Mouse (Mus musculus) kidney, embryonic 15.5 days (tissue): ENCODE results near the gene Pusl1. TPM values are rescaled to one million over a fixed set of nuclear protein-coding genes. Genes with fewer than 3 reads are reported as not detected.
A peak's percentile ranks its signal among the peaks of the same experiment; 100 is the strongest.

Source experiments
- ATAC-seq: fragments of 200-750 bp; cut with Nextera tagmentation; replicated peaks from 2 replicates; pipeline ENCODE4 v1.8.0; 2017; ENCODE audit warnings: moderate TSS enrichment; ENCODE audit not compliant: low FRiP score
- H3K27ac ChIP-seq: fragments of 300-500 bp; sonication (generic); 2 replicates; pipeline ENCODE4 v1.5.1; 2015; ENCODE audit warnings: mild to moderate bottlenecking, inconsistent platforms
- H3K27me3 ChIP-seq: fragments of 300-500 bp; sonication (generic); 2 replicates; pipeline ENCODE4 v1.6.1; 2015; ENCODE audit warnings: inconsistent platforms
- H3K36me3 ChIP-seq: fragments of 300-500 bp; sonication (generic); 2 replicates; pipeline ENCODE4 v1.6.1; 2015; ENCODE audit warnings: inconsistent platforms
- H3K4me1 ChIP-seq: fragments of 300-500 bp; sonication (generic); 2 replicates; pipeline ENCODE4 v1.6.1; 2015; ENCODE audit warnings: inconsistent platforms
- H3K4me2 ChIP-seq: fragments of 300-500 bp; sonication (generic); 2 replicates; pipeline ENCODE4 v1.6.1; 2015; ENCODE audit warnings: moderate library complexity, mild to moderate bottlenecking, inconsistent platforms
- H3K4me3 ChIP-seq: fragments of 300-500 bp; sonication (generic); replicated peaks from 2 replicates; pipeline ENCODE4 v1.5.1; 2015; ENCODE audit warnings: mild to moderate bottlenecking, inconsistent platforms
- H3K9ac ChIP-seq: fragments of 300-500 bp; sonication (generic); 2 replicates; pipeline ENCODE4 v1.6.1; 2015; ENCODE audit warnings: mild to moderate bottlenecking, inconsistent platforms
- H3K9me3 ChIP-seq: fragments of 300-500 bp; sonication (generic); replicated peaks from 2 replicates; pipeline ENCODE4 v1.6.1; 2016; ENCODE audit warnings: inconsistent platforms
- WGBS: fragments of 180-500 bp; shearing (Covaris S2); methylation state at CpG from one replicate; pipeline ENCODE4 v1.1.7; 2015; ENCODE audit warnings: mixed read lengths; 5-methylcytosine and 5-hydroxymethylcytosine counted together
- polyA plus RNA-seq: library from polyadenylated mRNA; unstranded; fragments of >200 nt; fragmentation: Nextera tagmentation; extraction: Ambion mirVana; gene quantifications from 2 replicates; pipeline ENCODE4 v1.2.1, GENCODE M21; 2015

Pusl1 gene
- polyA plus RNA-seq, 1 experiment from 2014 or later: 52.1 TPM

DNA sequence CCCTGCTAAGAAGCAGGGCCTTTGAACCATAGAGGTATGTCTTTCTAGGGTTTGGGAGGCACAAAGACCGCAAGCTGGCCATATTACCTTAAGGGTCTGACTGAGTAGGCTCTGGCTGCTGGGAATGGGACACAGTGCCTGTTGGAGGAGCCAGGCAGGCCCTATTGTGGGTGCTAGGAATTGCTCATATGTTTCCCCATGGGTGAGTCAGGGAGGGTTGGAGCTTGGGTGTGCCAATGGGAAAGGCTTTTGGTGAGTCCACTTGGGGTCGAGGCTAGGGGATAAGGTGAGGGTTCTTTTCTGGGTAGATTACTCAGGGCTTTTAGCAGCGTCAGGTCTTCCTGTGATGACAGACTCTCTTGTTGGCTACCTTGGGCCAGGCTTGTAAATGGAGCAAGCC lies 40.2 kb downstream of the Pusl1 start:
- Histone ChIP-seq H3K9me3 (no peaks in the 10 kb centered on the region), H3K4me3 (no peak overlapping the region), H3K27me3 (no peaks in the 10 kb centered on the region), H3K36me3 (peaks cover 34% of the 10 kb centered on the region), H3K9ac (no peak overlapping the region), H3K4me1 (peaks cover 35% of the 10 kb centered on the region), H3K4me2 (no peak overlapping the region), H3K27ac (no peak overlapping the region)
- 89% methylated on average over 3 of the region's 3 CpGs for WGBS
- no peak for ATAC-seq

DNA sequence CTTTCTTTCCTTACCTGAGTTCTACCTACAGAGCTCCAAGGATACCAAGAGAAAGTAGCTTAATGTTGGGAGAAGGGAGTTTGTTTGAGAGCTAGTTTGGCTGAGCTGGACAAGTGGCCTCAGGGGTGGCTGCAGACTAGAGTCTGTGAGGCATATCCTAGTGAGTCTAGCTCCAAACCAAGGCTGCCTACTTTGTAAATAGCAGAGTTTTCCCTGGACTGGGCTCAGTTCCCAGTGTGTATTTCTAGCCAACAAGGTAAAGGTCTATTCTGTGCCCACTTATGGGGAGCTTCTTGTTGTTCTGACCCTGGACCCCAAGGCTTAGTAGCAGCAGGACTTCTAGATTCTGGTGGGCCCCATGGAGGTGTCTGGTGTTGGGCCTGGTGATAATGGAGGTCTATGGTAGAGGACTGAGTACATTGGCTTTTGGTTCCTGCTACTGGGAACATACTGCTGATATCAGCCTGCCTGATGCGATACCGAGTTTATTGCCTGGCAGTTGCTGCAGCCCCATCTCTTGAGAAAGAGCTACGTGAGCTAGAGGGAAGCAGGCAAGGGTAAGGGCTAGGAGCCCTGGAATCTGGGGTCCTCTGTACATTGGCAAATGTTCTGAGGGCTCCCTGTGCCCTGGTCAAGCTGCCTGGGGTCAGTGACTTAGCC lies 41.7 kb downstream of the Pusl1 start:
- Histone ChIP-seq H3K4me1 (peaks cover 36% of the 10 kb centered on the region), H3K4me3 (no peak overlapping the region), H3K36me3 (peaks cover 19% of the 10 kb centered on the region), H3K9me3 (no peaks in the 10 kb centered on the region), H3K4me2 (no peak overlapping the region), H3K27me3 (no peaks in the 10 kb centered on the region), H3K27ac (no peak overlapping the region), H3K9ac (0 out of 2 replicates have a peak overlapping the region, but pooled peaks have one; percentile 10)
- WGBS: 96% methylated on average over 3 of the region's 3 CpGs
- ATAC-seq: no peak

DNA sequence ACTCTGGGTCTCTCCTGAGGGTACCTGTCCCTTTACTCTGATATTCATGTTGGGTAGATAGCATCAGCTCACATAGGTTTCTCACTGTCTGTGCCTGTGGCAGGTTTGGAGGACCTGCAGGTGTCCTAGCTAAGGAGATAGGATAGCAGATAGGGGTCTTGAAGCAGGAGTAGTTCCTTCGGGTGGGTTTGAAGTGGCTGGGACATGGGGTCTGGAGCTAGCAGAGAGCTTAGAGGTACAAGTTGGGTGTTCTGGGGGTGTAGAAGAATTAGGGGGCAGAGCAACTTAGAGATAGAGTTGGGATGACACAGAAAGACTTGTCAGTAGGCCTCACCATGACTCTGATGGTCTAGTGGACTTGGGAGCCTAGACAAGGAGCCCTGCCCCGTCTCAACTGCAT lies 42.2 kb downstream of the Pusl1 start:
- Histone ChIP-seq H3K4me2 (peak overlapping the region; percentile 93; the same call in 1 of the 2 replicates), H3K9me3 (no peaks in the 10 kb centered on the region), H3K4me1 (peaks cover 36% of the 10 kb centered on the region), H3K27ac (no peak overlapping the region), H3K4me3 (no peak overlapping the region), H3K27me3 (no peaks in the 10 kb centered on the region), H3K36me3 (peaks cover 14% of the 10 kb centered on the region), H3K9ac (peak overlapping the region; percentile 10; the same call in 1 of the 2 replicates)
- no peak for ATAC-seq
- WGBS: 81% methylated on average over 2 of the region's 2 CpGs

DNA sequence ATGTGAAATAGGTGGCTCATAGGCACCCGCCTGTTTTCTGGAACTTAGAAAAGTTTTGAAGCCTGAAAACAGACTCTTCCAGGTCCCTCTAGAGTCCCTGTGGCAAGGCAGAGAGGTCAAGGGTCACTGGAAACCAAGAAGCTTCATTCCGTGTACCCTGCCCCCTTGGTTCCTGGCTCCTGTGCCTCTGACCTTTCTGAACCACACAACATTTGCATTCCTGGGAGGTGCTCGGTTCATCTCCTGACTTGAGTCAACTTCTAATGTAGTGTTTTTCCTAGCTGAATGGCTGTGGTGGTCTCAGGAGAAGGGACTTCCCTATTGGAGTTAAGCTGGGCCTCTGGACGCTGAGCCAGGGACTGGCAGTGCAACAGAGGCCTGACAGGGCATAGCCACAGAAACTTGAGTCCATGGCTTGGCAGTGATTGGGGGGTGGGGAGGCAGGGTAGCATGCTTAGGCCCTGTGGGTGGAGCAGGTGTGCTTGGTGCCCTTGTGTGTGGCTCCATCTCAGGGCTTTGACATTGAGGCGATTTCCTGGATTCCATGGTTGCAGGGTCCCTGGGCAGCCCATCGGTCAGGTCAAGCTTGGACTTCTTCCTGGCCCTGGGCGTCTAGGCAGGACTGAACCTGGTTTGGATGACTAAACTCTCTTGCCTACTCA lies 43.0 kb downstream of the Pusl1 start:
- Histone ChIP-seq H3K4me2 (peak overlapping the region; percentile 93), H3K9me3 (no peaks in the 10 kb centered on the region), H3K27ac (peak overlapping the region; percentile 75; the same call in 1 of the 2 replicates), H3K4me1 (peaks cover 36% of the 10 kb centered on the region), H3K36me3 (peaks cover 9% of the 10 kb centered on the region; the same call in 1 of the 2 replicates), H3K27me3 (no peaks in the 10 kb centered on the region), H3K9ac (peak overlapping the region; percentile 92), H3K4me3 (peak overlapping the region; percentile 90)
- no peak for ATAC-seq
- 58% methylated on average over 7 of the region's 7 CpGs for WGBS

DNA sequence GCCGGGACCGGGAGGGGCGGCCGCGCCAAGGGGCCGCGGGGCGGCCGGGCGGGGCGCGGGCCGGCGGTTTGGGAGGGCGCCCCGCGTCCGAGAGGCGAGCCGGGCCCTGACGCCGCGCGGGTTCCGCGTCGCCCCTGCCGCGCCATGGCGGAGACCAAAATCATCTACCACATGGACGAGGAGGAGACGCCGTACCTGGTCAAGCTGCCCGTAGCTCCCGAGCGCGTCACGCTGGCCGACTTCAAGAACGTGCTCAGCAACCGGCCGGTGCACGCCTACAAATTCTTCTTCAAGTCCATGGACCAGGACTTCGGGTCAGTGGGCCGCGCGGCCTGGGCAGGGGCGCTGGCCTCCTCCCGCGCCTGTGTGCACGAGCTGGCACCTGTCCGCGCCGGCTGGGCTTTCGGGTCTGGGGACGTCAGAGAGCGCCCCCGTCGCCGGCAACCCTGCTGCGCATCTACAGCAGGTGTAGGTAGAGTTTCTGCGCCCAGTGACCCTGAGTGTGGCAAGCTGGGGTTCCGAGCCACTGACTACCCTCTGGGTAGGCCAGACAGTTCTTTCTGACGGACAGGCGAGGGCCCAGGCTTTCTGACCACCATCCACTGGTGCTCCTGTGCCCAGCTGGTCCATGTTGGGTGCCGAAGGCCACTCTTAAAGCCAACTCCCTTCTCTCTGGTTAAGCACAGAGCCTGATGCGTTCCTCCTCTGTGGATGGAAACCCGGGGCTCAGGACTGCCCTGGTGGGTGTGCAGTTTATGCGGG lies 43.8 kb downstream of the Pusl1 start:
- Histone ChIP-seq H3K9me3 (no peaks in the 10 kb centered on the region), H3K36me3 (peaks cover 11% of the 10 kb centered on the region), H3K9ac (peak overlapping the region; percentile 92), H3K27ac (peak overlapping the region; percentile 75), H3K4me3 (peak overlapping the region; percentile 90), H3K27me3 (no peaks in the 10 kb centered on the region), H3K4me2 (peak overlapping the region; percentile 93), H3K4me1 (peaks cover 36% of the 10 kb centered on the region)
- peak; percentile 61 for ATAC-seq
- WGBS: 2% methylated on average over 51 of the region's 69 CpGs

DNA sequence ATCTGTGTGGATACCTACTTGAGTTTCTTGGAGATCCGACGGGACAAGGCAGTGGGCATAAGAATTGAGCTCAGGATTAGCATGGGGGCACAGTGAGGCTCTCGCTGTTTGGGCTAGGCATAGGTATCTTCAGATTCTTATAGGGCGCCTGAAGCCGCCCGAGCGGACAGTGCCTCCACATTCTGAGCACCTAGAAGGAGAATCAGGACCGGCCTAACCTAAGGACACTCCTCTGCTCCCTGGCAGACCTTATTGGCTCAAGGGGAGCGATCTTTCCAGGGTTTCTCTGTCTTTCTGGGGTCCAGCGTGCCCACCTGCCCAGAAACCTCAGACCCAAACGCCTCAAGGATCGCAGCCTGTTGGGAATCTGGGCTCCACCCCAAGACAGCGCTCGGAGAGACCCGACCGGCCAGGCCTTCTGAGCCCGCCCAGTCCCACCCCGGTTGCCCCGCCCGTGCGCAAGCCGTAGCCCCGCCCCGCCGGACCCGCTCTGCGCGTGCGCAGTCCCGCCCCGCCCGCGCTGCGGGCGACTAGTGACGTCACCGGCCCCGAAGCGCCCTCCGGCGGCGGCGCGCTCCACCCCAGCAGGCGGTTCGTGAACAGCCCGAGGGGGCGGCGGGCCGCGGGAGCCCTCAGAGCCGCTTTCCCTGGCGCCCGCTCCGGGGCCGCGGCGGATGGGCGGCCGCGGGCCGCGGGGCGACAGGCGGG lies 44.6 kb downstream of the Pusl1 start, which contains the start of gene Dvl1:
Gene Dvl1 (plus strand): TSS at position 532 of the 708 bp plus-strand sequence.
- peak within 1 kb of the TSS; percentile 92 for H3K9ac ChIP-seq
- H3K4me1 ChIP-seq: peaks cover 36% of the 10 kb centered on the region
- peaks cover 16% of the 10 kb centered on the region for H3K36me3 ChIP-seq
- ATAC-seq: peak; percentile 94
- H3K4me3 ChIP-seq: peak within 1 kb of the TSS; percentile 90
- H3K9me3 ChIP-seq: no peaks in the 10 kb centered on the region
- peak within 1 kb of the TSS; percentile 93 for H3K4me2 ChIP-seq
- H3K27me3 ChIP-seq: no peaks in the 10 kb centered on the region
- WGBS: 2% methylated on average over 57 of the region's 65 CpGs
- peak within 1 kb of the TSS; percentile 75 for H3K27ac ChIP-seq

DNA sequence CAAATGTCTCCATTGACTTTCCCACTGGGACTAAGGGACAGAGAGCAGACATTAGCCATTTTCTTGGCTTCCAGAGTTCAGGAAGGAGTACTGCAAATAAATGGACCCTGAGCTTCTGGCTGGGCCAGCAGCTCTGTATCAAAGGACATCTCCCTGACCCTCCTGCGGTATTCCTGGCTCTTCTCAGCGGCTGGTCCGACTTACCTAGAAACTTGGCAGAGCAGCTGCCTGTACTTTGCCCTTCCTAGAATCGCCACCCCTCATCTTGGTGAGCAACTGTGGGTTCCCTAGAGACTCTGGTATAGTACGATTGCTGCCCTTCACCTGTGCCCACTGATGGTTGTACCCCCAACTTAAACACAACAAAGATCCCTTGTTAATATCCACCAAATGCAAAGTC lies 48.4 kb downstream of the Pusl1 start:
- peaks cover 49% of the 10 kb centered on the region for H3K4me1 ChIP-seq
- WGBS: 89% methylated on average over 5 of the region's 5 CpGs
- H3K36me3 ChIP-seq: peaks cover 16% of the 10 kb centered on the region
- ATAC-seq: no peak
- H3K9ac ChIP-seq: no peak overlapping the region
- H3K27ac ChIP-seq: no peak overlapping the region
- H3K9me3 ChIP-seq: no peaks in the 10 kb centered on the region
- no peak overlapping the region for H3K4me2 ChIP-seq
- no peaks in the 10 kb centered on the region for H3K27me3 ChIP-seq
- no peak overlapping the region for H3K4me3 ChIP-seq

DNA sequence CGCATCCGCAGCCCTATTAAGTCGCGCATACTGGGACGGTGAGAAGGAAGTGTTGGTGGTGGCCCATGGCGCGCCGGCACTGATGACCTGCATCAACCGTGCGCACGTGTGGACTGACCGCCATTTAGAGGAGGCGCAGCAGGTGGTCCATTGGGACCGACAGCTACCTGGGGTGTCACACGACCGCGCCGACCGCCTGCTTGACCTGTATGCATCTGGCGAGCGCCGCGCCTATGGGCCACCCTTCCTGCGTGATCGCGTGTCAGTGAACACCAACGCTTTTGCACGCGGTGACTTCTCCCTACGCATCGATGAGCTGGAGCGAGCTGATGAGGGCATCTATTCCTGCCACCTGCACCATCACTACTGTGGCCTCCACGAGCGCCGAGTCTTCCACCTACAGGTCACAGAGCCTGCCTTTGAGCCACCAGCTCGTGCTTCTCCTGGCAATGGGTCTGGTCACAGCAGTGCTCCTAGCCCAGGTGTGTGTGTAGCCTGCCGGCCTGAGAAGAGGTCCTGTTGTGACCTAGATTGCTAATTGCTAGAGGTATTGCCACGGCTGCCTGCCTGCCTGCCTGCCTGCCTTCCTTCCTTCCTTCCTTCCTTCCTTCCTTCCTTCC lies 49.8 kb downstream of the Pusl1 start:
- H3K4me3 ChIP-seq: peak overlapping the region; percentile 50
- H3K27ac ChIP-seq: no peak overlapping the region
- WGBS: 39% methylated on average over 38 of the region's 38 CpGs
- H3K4me1 ChIP-seq: peaks cover 50% of the 10 kb centered on the region
- H3K9me3 ChIP-seq: no peaks in the 10 kb centered on the region
- H3K4me2 ChIP-seq: peak overlapping the region; percentile 77
- peaks cover 16% of the 10 kb centered on the region for H3K36me3 ChIP-seq
- ATAC-seq: no peak; the same call in 1 of the 2 replicates
- H3K9ac ChIP-seq: no peak overlapping the region
- no peaks in the 10 kb centered on the region for H3K27me3 ChIP-seq

DNA sequence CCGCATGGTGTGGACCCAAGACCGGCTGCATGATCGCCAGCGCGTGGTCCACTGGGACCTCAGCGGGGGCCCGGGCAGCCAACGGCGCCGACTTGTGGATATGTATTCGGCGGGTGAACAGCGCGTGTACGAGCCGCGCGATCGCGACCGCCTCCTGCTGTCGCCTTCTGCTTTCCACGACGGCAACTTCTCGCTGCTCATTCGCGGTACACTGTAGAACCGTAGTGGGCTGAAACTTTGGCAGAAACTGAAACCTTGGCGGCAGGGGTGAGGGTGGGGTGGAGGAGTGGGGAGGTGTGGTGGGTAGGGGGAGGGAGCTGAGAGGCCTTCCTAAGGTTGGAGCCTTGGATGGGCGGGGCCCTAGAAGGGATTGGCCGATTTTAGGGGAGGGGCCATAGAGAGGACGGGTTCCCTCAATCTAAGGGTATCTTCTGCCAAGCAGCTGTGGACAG lies 50.6 kb downstream of the Pusl1 start:
- peak; percentile 26 for ATAC-seq
- peak overlapping the region; percentile 77 for H3K4me2 ChIP-seq
- peak overlapping the region; percentile 51 for H3K9ac ChIP-seq
- peak overlapping the region; percentile 33; the same call in 1 of the 2 replicates for H3K27ac ChIP-seq
- H3K36me3 ChIP-seq: peaks cover 16% of the 10 kb centered on the region
- H3K4me1 ChIP-seq: peaks cover 45% of the 10 kb centered on the region
- H3K4me3 ChIP-seq: peak overlapping the region; percentile 50
- no peaks in the 10 kb centered on the region for H3K9me3 ChIP-seq
- under 1% methylated on average over 32 of the region's 32 CpGs for WGBS
- H3K27me3 ChIP-seq: no peaks in the 10 kb centered on the region

DNA sequence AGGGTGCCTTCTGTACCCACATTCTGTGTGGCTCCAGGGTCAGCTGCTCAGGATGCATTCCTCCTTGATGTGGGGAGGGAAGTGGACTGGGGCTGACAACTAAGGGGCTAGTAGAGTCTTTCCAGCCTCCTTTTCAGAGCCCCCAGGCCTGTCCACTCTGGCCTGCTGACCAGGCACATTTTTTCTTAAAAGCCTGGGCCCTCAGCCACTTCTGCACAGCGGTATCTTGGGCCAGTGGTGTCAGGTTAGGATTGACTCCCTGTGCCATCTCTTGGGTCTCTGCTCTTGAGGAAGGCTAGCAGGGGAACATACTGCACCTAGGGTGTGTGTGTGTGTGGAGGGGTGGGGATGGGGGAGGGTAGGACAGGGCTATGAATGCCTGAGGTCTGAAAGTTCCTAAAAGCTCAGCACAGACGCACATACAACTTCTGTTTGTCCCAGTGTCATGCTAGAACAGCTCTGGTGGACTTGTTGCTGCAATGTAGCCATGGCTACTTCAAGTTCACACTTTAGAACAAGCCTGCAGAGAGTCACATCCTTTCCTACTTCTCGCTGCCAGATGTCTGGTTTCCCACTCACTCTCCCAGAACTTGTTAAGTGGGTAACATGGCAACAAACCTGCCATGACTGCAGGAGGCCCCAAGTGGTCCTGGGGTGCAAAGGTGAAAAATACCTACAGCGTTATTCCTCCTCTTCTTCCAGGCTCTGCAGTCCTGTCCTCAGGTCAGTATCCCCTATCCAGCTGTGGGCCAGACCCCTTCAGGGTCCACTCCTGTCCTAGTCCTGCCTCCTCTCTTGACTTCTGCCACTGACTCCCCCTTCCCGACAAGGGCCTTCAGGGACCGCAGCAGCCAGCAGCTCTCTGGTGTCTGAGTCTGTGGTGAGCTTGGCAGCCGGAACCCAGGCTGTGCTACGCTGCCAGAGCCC lies 51.2 kb downstream of the Pusl1 start:
- no peaks in the 10 kb centered on the region for H3K27me3 ChIP-seq
- H3K4me3 ChIP-seq: peak overlapping the region; percentile 50
- H3K36me3 ChIP-seq: peaks cover 16% of the 10 kb centered on the region
- H3K4me1 ChIP-seq: peaks cover 45% of the 10 kb centered on the region
- no peaks in the 10 kb centered on the region for H3K9me3 ChIP-seq
- WGBS: 10% methylated on average over 8 of the region's 8 CpGs
- peak overlapping the region; percentile 51 for H3K9ac ChIP-seq
- H3K4me2 ChIP-seq: peak overlapping the region; percentile 77
- ATAC-seq: peak; percentile 5
- H3K27ac ChIP-seq: peak overlapping the region; percentile 91
